Mouse (Mus musculus): ENCODE data around the gene Terf2ip.

DNA sequence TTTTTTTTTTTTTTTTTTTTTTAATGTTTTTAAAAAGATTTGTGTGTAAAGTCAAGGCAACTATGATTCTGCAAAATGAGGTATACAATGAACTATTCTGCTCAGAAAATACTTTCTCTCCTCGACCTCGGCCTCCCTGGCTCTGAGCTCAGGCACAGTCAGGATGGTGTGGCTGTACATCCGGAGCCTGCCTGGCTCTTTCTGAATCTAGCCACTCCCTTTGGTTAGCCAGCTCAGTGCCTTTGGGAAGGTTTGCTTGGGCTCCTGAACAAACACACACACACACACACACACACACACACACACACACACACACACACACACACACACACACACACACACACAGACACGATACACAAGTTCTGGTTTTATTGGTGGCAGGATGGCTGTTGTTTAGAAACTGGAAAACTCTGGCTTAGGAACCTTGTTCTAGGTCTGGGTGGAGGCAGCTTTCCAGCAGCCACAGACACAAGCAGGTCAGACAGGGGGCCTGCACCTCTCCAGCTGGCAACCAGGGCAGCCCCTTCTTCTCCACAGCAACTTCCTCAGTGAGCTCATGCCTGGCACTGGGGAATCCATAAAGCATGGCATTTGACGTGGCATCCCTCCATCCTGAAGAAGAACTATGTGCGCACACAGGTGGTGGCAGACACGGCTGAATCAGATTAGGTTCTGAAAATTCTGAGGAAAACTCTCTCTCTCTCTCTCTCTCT, 46.2 kb upstream of the Terf2ip start:
- TF ChIP-seq CTCF (IDR thresholded peaks at IDR 0.05; ENCODE audit: control insufficient read depth, insufficient read depth, insufficient read length): no peak
- TF ChIP-seq USF1 (IDR thresholded peaks at IDR 0.05; ENCODE audit: low read depth): no peak

Data from C2C12 (cell line).